Mouse (Mus musculus) olfactory bulb, adult 2 months (tissue): Measurements from ENCODE around the gene Chmp6.

Experiments used
- CTCF ChIP-seq: fragments of 200-500 bp; IDR thresholded peaks from 2 replicates; pipeline ENCODE4 v1.5.1; 2012; ENCODE audit warnings: low read depth, mild to moderate bottlenecking, low read length, moderate library complexity; ENCODE audit not compliant: insufficient read depth
- POLR2A ChIP-seq: fragments of 200-500 bp; IDR thresholded peaks from 2 replicates; pipeline ENCODE4 v1.6.1; 2012; ENCODE audit warnings: mild to moderate bottlenecking, low read depth, low read length, moderate library complexity; ENCODE audit not compliant: insufficient read depth

DNA sequence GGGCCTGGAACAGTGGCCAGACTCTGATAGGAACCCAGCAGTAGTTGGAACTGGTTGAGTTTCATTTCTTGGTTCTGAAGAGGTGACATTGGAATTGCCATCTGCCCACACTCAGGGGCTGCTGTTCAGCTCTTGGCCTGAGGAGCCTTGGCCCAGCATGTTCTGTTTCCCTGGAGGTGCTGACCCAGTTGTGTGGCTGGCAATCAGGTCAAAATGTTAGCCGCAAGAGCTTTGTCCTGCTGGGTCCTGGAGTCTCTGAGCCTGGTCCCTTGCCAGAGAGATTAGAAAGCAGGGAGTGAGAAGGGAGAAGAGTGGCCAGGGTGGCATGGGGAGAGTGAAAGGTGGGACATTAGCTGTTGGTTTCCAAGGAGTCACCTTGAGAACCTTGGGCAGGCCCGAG is 35.6 kb downstream of the Chmp6 start:
- no peak for TF ChIP-seq CTCF
- no peak for TF ChIP-seq POLR2A
